Mouse (Mus musculus) small intestine, adult 2 months (tissue): Measurements from ENCODE around the gene Mus81. TPM values are rescaled to one million over a fixed set of nuclear protein-coding genes. Genes with fewer than 3 reads are reported as not detected.
A peak's percentile ranks its signal among the peaks of the same experiment; 100 is the strongest.

ENCODE experiments used
- H3K27ac ChIP-seq: fragments of 200-500 bp; 2 replicates; pipeline ENCODE4 v1.5.1; 2012; ENCODE audit warnings: low read depth, low read length, control low read depth, inconsistent platforms; ENCODE audit not compliant: insufficient read depth
- H3K27me3 ChIP-seq: fragments of 200-500 bp; 2 replicates; pipeline ENCODE4 v1.6.1; 2012; ENCODE audit warnings: mild to moderate bottlenecking, moderate library complexity, low read length, inconsistent platforms; ENCODE audit not compliant: control insufficient read depth, insufficient read depth
- H3K36me3 ChIP-seq: fragments of 200-500 bp; 2 replicates; pipeline ENCODE4 v1.6.1; 2012; ENCODE audit warnings: mild to moderate bottlenecking, low read length, control low read depth, inconsistent platforms; ENCODE audit not compliant: control insufficient read depth, insufficient read depth
- H3K4me1 ChIP-seq: fragments of 200-500 bp; 2 replicates; pipeline ENCODE4 v1.6.1; 2012; ENCODE audit warnings: low read length, inconsistent platforms, mixed read lengths; ENCODE audit not compliant: control insufficient read depth, insufficient read depth, insufficient read length
- H3K4me3 ChIP-seq: fragments of 200-500 bp; 2 replicates; pipeline ENCODE4 v1.5.1; 2012; ENCODE audit warnings: low read depth, mild to moderate bottlenecking, control low read depth, inconsistent platforms, low read length, moderate library complexity
- CTCF ChIP-seq: fragments of 200-500 bp; IDR thresholded peaks from 2 replicates; pipeline ENCODE4 v1.5.1; 2012; ENCODE audit warnings: low read depth, mild to moderate bottlenecking, control low read depth, inconsistent platforms, low read length, moderate library complexity, mixed read lengths; ENCODE audit not compliant: insufficient replicate concordance, insufficient read length; ENCODE audit errors: extremely low read depth
- POLR2A ChIP-seq: fragments of 200-500 bp; IDR thresholded peaks from 2 replicates; pipeline ENCODE4 v1.6.1; 2012; ENCODE audit warnings: low read depth, mild to moderate bottlenecking, control low read depth, inconsistent platforms, low read length, moderate library complexity
- WGBS: fragments of 180-500 bp; shearing (Covaris S2); methylation state at CpG from one replicate; pipeline ENCODE4 v1.1.7; 2018; 5-methylcytosine and 5-hydroxymethylcytosine counted together
- polyA plus RNA-seq: library from polyadenylated mRNA; depleted of rRNA; stranded (reverse); fragments of >200 nt; gene quantifications from 2 replicates; pipeline ENCODE4 v1.2.3, GENCODE M21; 2012

The Mus81 gene
- polyA plus RNA-seq, 1 experiment = 29.1 TPM

DNA sequence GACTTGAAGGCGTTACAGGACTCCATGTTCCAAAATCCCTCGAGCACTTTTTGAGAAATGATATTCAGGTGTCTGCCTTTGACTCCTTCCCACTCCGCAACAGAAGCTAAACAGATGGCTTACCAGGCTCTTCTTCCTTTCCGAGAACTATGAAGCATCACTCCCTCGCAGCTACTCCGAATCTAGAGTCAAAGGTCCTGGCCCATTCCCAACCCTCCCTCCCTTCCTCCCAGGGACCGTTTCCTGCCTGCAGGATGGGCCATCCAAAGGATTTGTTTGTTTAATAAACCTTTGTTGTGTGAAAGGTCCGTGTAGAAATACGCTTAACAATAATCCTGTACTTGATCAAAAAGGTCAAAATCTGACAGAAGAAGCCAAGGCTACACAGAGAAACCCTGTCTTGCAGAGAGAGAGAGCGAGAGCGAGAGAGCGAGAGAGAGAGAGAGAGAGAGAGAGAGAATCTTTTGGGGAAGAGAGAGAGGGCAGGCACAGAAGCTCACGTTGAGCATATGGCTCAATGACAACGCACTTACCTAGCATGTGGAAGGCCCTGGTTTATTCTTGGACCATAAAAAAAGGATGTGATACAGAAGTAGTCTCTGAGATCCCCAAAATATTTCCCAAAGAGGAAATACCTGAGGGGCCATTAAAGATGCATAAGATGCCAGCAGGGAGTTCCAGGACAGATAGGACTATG is 30.3 kb downstream of the Mus81 start, which contains the start of gene Ccdc85b:
Gene Ccdc85b (minus strand): TSS at position 149 of the 697 bp plus-strand sequence.
- 12% methylated on average over 14 of the region's 14 CpGs for WGBS
- no peak for TF ChIP-seq POLR2A
- TF ChIP-seq CTCF = no peak
- Histone ChIP-seq H3K36me3 (peaks cover 5% of the 10 kb centered on the region), H3K4me3 (peak within 1 kb of the TSS; percentile 86), H3K4me1 (peaks cover 12% of the 10 kb centered on the region), H3K27me3 (no peaks in the 10 kb centered on the region), H3K27ac (peak within 1 kb of the TSS; percentile 76)

DNA sequence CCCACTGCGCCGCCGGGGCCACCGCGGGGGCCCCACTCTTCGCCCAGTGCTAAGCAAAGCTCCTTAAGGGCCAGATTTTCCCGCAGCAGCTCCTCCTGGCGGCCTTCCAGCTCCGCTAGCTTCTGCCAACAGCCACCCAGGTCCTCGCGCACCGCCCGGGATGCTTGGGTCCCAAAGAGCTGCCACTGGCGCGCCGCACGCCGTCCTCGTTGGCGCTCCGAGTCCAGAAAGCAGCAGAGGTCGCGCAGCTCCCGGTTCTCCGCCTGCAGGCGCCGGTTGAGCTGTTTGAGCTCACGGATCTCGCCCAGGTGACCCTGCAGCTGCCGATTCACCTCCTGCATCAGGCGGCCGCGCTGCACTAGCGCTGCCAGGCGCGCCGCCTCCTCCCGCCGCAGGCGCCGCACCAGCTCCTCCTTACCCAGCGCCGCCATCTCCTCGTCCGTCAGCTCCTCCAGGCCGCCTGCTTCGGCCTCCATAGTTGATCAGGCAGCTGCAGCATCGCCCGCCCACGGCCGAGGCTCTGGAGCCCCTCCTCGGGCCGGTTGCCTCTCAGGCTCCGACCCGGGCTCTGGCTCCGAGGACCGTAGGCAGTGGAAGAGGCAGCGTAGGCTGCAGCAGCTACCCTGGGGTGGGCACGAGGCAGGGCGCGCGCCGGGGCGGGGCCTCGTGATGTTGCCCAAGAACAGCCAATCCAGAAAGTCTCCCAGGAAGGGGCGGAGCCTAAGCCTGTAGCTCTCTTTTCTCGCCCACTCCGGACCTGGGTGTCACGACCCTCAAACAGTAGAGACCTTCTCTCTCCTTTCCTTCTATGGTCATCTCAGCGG is 31.1 kb downstream of the Mus81 start:
- H3K4me1 ChIP-seq = peaks cover 12% of the 10 kb centered on the region
- TF ChIP-seq POLR2A (peak; percentile 86), CTCF (0 out of 2 replicates have a peak, but pooled peaks have one; percentile 3)
- under 1% methylated on average over 70 of the region's 70 CpGs for WGBS

DNA sequence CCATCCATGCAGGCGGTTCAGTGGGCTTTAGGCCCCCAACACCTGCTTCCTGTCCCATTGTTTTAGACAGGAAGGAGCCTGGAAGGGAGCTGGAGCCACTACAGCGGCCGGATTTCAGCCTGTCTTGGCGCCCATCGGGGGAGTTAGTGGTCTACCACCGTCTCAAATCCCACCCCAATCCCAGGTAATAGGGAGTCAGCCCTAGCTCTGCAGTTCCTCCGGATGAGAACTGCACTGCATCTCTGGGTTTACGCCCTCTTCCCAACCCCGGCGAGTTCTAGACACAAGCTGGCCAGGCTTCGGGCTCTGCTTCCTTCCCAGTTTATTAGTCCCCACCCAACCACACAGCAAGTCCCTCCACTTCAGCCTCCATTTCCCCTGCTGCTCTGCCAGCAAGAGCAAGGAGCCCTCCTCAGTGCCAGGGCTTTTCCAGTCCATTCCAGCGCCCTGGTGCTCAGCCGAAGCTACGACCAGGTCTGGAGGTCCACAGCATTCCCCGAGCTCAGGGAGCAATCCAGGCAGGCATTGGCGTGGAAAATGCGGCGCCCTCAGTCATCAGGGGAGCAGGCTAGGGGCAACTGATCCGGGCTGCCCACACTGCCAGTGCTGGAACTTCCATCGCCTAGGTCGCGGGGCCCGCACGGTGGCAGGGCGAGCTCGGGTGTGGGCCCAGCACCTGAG is 31.8 kb downstream of the Mus81 start:
- Histone ChIP-seq H3K27me3 (no peaks in the 10 kb centered on the region), H3K36me3 (no peaks in the 10 kb centered on the region), H3K4me3 (peak overlapping the region; percentile 86), H3K4me1 (peaks cover 12% of the 10 kb centered on the region), H3K27ac (peak overlapping the region; percentile 76)
- 8% methylated on average over 26 of the region's 26 CpGs for WGBS
- TF ChIP-seq POLR2A (no peak), CTCF (no peak)

More for the DNA sequence above, 31.1 kb downstream of the Mus81 start:
- Histone ChIP-seq H3K36me3 (no peaks in the 10 kb centered on the region), H3K27me3 (no peaks in the 10 kb centered on the region), H3K27ac (peak overlapping the region; percentile 76), H3K4me3 (peak overlapping the region; percentile 86)

DNA sequence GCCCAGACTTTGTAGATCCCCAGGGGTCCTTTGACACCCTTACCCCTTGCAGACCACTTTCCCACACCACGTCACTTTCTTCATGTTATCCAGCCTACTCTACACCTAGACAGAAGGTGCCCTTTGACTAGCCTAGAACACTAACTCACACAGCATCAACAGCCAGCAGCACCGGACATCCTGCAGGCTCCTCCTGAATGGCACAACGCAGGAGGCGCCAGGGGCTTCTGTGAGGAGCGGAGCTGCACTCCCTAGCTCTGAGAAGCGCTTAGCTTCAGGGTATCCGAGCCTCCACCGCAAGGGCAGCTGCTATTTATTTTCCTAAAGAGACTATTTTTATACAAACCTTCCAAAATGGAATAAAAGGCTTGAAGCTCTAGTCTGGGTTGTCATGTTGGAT is 32.6 kb downstream of the Mus81 start:
- 80% methylated on average over 8 of the region's 8 CpGs for WGBS
- H3K4me1 ChIP-seq = peaks cover 10% of the 10 kb centered on the region
- no peaks in the 10 kb centered on the region for H3K36me3 ChIP-seq
- no peak overlapping the region for H3K27ac ChIP-seq
- TF ChIP-seq POLR2A (no peak), CTCF (no peak)
- H3K4me3 ChIP-seq = peak overlapping the region; percentile 28
- H3K27me3 ChIP-seq = no peaks in the 10 kb centered on the region

DNA sequence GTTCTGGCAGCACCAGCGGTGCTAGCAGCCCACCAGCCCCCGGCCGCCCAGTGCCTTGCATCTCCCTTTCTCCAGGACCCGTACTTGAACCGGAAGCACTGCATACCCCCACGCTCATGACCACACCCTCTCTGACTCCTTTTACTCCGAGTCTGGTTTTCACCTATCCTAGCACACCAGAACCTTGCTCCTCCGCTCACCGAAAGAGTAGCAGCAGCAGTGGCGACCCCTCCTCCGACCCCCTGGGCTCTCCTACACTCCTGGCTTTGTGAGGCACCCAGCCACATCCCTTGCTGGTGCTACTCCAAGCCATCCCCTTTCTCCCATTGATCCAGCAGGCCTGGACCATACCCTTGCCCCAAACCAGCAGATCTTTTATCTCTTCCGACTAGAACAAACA is 33.2 kb downstream of the Mus81 start:
- Histone ChIP-seq H3K4me3 (no peak overlapping the region), H3K4me1 (peaks cover 10% of the 10 kb centered on the region), H3K36me3 (no peaks in the 10 kb centered on the region), H3K27ac (no peak overlapping the region), H3K27me3 (no peaks in the 10 kb centered on the region; the same call in none of the 2 replicates)
- 83% methylated on average over 12 of the region's 12 CpGs for whole genome bisulfite sequencing
- no peak for TF ChIP-seq CTCF
- TF ChIP-seq POLR2A = no peak

DNA sequence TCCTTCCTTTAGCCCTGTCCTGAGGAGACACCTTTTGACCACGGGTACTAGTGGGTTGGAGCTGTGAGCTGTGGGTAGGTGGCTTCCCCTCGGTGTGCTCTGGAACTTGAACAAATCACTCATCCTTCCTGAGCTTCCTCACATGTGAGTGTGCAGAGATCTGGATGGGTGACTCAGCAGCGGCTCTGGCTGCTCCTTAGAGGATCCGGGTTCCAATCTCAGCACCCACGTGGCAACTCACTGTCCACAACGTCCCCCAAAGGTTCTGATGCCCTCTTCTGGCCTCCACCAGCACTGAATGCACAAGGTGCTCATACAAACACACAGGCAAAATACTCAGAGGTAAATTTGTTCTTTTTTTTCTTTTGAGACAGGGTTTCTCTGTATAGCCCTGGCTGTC is 36.4 kb downstream of the Mus81 start:
- H3K4me3 ChIP-seq = no peak overlapping the region
- WGBS = 73% methylated on average over 6 of the region's 6 CpGs
- H3K36me3 ChIP-seq = no peaks in the 10 kb centered on the region
- H3K27me3 ChIP-seq = peaks cover 17% of the 10 kb centered on the region
- no peak overlapping the region for H3K27ac ChIP-seq
- TF ChIP-seq POLR2A = no peak
- TF ChIP-seq CTCF = no peak
- H3K4me1 ChIP-seq = peaks cover 23% of the 10 kb centered on the region

DNA sequence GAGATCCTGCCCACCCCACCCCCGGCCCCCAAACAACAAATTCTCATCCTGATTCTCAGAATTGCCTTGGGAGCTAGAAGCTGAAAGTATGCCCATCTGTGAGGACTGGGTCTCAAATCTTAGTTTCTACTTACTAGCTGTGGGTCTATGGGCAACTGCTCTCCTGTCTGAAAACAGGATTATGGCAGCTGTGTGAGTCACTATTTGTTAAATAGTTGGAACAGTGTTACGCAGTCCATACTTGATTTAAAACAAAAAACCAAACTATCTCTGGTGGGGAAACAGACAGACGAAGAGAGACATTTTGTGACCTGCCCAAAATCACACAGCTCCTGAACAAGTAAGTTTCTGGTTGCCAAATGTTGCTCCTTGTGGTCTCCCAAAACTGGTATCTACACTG is 38.5 kb downstream of the Mus81 start:
- WGBS = 68% methylated on average over 3 of the region's 3 CpGs
- Histone ChIP-seq H3K36me3 (no peaks in the 10 kb centered on the region), H3K27ac (no peak overlapping the region), H3K4me3 (no peak overlapping the region), H3K4me1 (peaks cover 13% of the 10 kb centered on the region), H3K27me3 (peaks cover 17% of the 10 kb centered on the region)
- TF ChIP-seq CTCF (no peak), POLR2A (no peak)
